Mouse (Mus musculus) cerebellum, adult 18-20 months (tissue): ENCODE data around the gene Aqp5.
A peak's percentile ranks its signal among the peaks of the same experiment; 100 is the strongest.

ENCODE experiments used
- DNase-seq, 2 experiments: peaks; one replicate each; pipeline ENCODE4 v3.0.0; 2021

Gene Aqp5

GRCm38 (mm10) chr15:99590429-99591084 is at the start of gene Aqp5:
Gene Aqp5, plus strand, starts transcription at chr15:99590782.
- DNase-seq = peak in 1 of 2 experiments; percentile 37

- DNase-seq = no peak
Measured at GRCm38 (mm10) chr15:99544047-99544446, 46.5 kb upstream of the Aqp5 start.

- no peak for DNase-seq
Measured at GRCm38 (mm10) chr15:99546596-99546995, 44.0 kb upstream of the Aqp5 start.

GRCm38 (mm10) chr15:99547732-99548131 is 42.9 kb upstream of the Aqp5 start:
- DNase-seq = no peak

- no peak for DNase-seq
Measured at GRCm38 (mm10) chr15:99549901-99550300, 40.7 kb upstream of the Aqp5 start.

GRCm38 (mm10) chr15:99553767-99554166 is 36.8 kb upstream of the Aqp5 start:
- DNase-seq = no peak

GRCm38 (mm10) chr15:99558947-99559346 is 31.6 kb upstream of the Aqp5 start:
- DNase-seq = no peak

GRCm38 (mm10) chr15:99560246-99560645 is 30.3 kb upstream of the Aqp5 start:
- DNase-seq = no peak

- no peak for DNase-seq
Measured at GRCm38 (mm10) chr15:99567371-99567770, 23.2 kb upstream of the Aqp5 start.

- no peak for DNase-seq
Measured at GRCm38 (mm10) chr15:99568682-99569081, 21.9 kb upstream of the Aqp5 start.

- DNase-seq = no peak
Measured at GRCm38 (mm10) chr15:99569123-99569522, 21.5 kb upstream of the Aqp5 start.

- peak; percentile 45 to 47 for DNase-seq
Measured at GRCm38 (mm10) chr15:99578802-99579485, 11.6 kb upstream of the Aqp5 start, which contains the start of gene Aqp2. Gene Aqp2, plus strand, starts transcription at chr15:99579055.

GRCm38 (mm10) chr15:99583463-99584344 is 6.9 kb upstream of the Aqp5 start:
- DNase-seq = peak; percentile 50 to 67

- DNase-seq = no peak
Measured at GRCm38 (mm10) chr15:99584407-99585202, 6.0 kb upstream of the Aqp5 start.

- no peak for DNase-seq
Measured at GRCm38 (mm10) chr15:99585741-99586140, 4.8 kb upstream of the Aqp5 start.

- DNase-seq = no peak
Measured at GRCm38 (mm10) chr15:99586525-99586924, 4.1 kb upstream of the Aqp5 start.

- DNase-seq = no peak
Measured at GRCm38 (mm10) chr15:99589237-99589636, 1.3 kb upstream of the Aqp5 start.

- DNase-seq = no peak
Measured at GRCm38 (mm10) chr15:99589704-99590103, 878 bp upstream of the Aqp5 start.

- DNase-seq = peak in 1 of 2 experiments; percentile 9
Measured at GRCm38 (mm10) chr15:99592177-99592576, 1.6 kb downstream of the Aqp5 start.

GRCm38 (mm10) chr15:99592877-99593276 is 2.3 kb downstream of the Aqp5 start:
- peak in 1 of 2 experiments; percentile 13 for DNase-seq

GRCm38 (mm10) chr15:99594951-99595350 is 4.4 kb downstream of the Aqp5 start:
- no peak for DNase-seq

- DNase-seq = peak; percentile 93 to 96
Measured at GRCm38 (mm10) chr15:99596056-99596687, 5.6 kb downstream of the Aqp5 start.
